Mouse (Mus musculus): ENCODE data around the gene Pars2.

DNA sequence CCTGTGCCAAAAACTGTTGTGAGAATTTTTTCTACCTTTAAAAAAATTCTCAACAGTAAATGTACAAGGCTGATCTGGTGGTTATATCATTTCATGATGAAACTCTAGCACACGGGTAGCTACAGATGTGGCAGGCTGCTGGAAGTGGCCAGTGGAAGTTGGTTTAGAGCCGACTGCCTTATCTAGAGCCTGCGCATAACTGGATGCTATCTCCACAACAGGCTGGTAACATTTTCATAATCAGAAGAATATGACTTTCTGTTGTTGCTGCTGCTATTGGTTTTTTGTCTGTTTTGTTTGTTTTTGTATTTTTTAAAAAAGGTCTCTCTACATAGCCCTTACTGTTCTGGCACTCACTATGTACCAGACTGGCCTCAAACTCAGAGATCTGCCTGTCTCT, 1.7 kb downstream of the Pars2 start:
- TF ChIP-seq POLR2A (IDR thresholded peaks at IDR 0.05; ENCODE audit: borderline replicate concordance, low read depth, low read length) (no peak), CTCF (IDR thresholded peaks at IDR 0.05; ENCODE audit: low read depth, low read length) (no peak)

Data from bone marrow macrophage, adult 2 months (primary cell).